14 mouse cellular contexts compared by ENCODE assay signal in genomic region chr9:42382063-42382462, GRCm38 (mm10). TPM values are rescaled to one million over a fixed set of nuclear protein-coding genes. Genes with fewer than 3 reads are reported as not detected.
DNase-seq lines count a peak whose midpoint lies in the region; ATAC-seq and TF ChIP-seq lines count a peak whose summit lies in the region.
"Had no signal": no experiment of that assay in that cellular context is flagged by ENCODE, and none has a peak within 500 bp of the region (broad histone marks: within the 10 kb centered on the region; RNA-seq: fewer than 3 reads in every experiment).

No protein-coding gene starts in this region.

- no peak overlapping the region for H3K9ac ChIP-seq in hindbrain, embryonic 16.5 days (ENCODE audit: low read depth, low read length)
- no peak overlapping the region for H3K9ac ChIP-seq in midbrain, postnatal 0 days (replicated peaks; ENCODE audit: low read length, poor library complexity, severe bottlenecking)

- H3K4me2 ChIP-seq in hindbrain, embryonic 16.5 days (ENCODE audit: low read length), result no peak overlapping the region
- H3K4me2 ChIP-seq in midbrain, postnatal 0 days (ENCODE audit: low read depth, low read length, poor library complexity, severe bottlenecking), result no peak overlapping the region

- peak; percentile 24 for DNase-seq in cerebellum, adult 9-11 months
- DNase-seq in cerebellum, postnatal 4 days (ENCODE audit: low spot score in 2 of 2), result no peak
- peak; percentile 26 to 41 for DNase-seq in left cerebral cortex, adult 9 months (ENCODE audit: low spot score in 2 of 2)
- DNase-seq in left cerebral cortex, adult 18-20 months (ENCODE audit: low spot score in 2 of 2), result no peak
- DNase-seq in midbrain, postnatal 0 days (ENCODE audit: low spot score), result peak; percentile 69
- no peak for DNase-seq in kidney, adult 11 months
- no peak for DNase-seq in testis, postnatal 10 days (ENCODE audit: low spot score)
- DNase-seq: adrenal gland, postnatal 10 days; kidney, postnatal 4 days; lung, adult 18-20 months had no signal

- H3K27me3 ChIP-seq in hindbrain, embryonic 16.5 days (replicated peaks; ENCODE audit: control insufficient read depth, insufficient read depth, low read length), result no peaks in the 10 kb centered on the region
- H3K27me3 ChIP-seq in midbrain, postnatal 0 days (ENCODE audit: insufficient read depth, low read length), result no peaks in the 10 kb centered on the region

- no peak overlapping the region for H3K4me3 ChIP-seq in hindbrain, embryonic 16.5 days (ENCODE audit: low read length)
- no peak overlapping the region for H3K4me3 ChIP-seq in midbrain, postnatal 0 days (ENCODE audit: low read depth, low read length)

- no peaks in the 10 kb centered on the region; the same call in none of the 2 replicates for H3K4me1 ChIP-seq in hindbrain, embryonic 16.5 days (ENCODE audit: control insufficient read depth, insufficient read depth, low read depth, low read length)
- H3K4me1 ChIP-seq in midbrain, postnatal 0 days (ENCODE audit: insufficient read depth, low read length), result no peaks in the 10 kb centered on the region

- peak overlapping the region; percentile 13 for H3K27ac ChIP-seq in hindbrain, embryonic 16.5 days (ENCODE audit: low read depth, low read length)
- H3K27ac ChIP-seq in midbrain, postnatal 0 days (ENCODE audit: low read depth, low read length), result peak overlapping the region; percentile 55

- no peak for TF ChIP-seq CTCF in midbrain, postnatal 0 days (IDR thresholded peaks at IDR 0.05)

- no peaks in the 10 kb centered on the region for H3K36me3 ChIP-seq in hindbrain, embryonic 16.5 days (ENCODE audit: control insufficient read depth, insufficient read depth, low read length)
- H3K36me3 ChIP-seq in midbrain, postnatal 0 days (ENCODE audit: insufficient read depth, low read length), result no peaks in the 10 kb centered on the region

- H3K9me3 ChIP-seq in hindbrain, embryonic 16.5 days (ENCODE audit: control insufficient read depth, low read length), result peaks cover 4% of the 10 kb centered on the region; the same call in 1 of the 2 replicates
- H3K9me3 ChIP-seq in midbrain, postnatal 0 days (ENCODE audit: low read length), result peaks cover 3% of the 10 kb centered on the region; the same call in 1 of the 2 replicates

- 32% methylated on average over 5 of the region's 5 CpGs for WGBS in hindbrain, embryonic 16.5 days
- 34% methylated on average over 5 of the region's 5 CpGs for WGBS in midbrain, postnatal 0 days

- peak; percentile 92 for ATAC-seq in hindbrain, embryonic 16.5 days
- peak; percentile 38; the same call in 1 of the 2 replicates for ATAC-seq in midbrain, postnatal 0 days (ENCODE audit: low FRiP score)
- ATAC-seq: intestine, postnatal 0 days had no signal

RNA-seq across cellular contexts. Expression of gene Tecta, which starts 17.7 kb away (rescaled TPM):
- under 1 TPM; 0.14 to 0.33 TPM for total RNA-seq in left cerebral cortex, adult 18-20 months (2021)
- 0.41 and 0.43 TPM in 2 replicates for polyA plus RNA-seq in hindbrain, embryonic 16.5 days (2015; fragmentation: Nextera tagmentation; extraction: Ambion mirVana)
- total RNA-seq in midbrain, postnatal 0 days (2014; rRNA removed), result 0.33 and 0.52 TPM in 2 replicates
- 0.45 and 0.84 TPM in 2 replicates for polyA plus RNA-seq in midbrain, postnatal 0 days (2015; fragmentation: Nextera tagmentation; extraction: Ambion mirVana)
- total RNA-seq: granulocyte monocyte progenitor cell, adult 5-6 weeks; megakaryocyte, adult 5-6 weeks had no signal

Comparison
In these comparisons a context has a peak if more than half of its experiments do, and no peak if none do; other contexts are left out.
1. DNase-seq: peak in cerebellum, adult 9-11 months (single experiment), left cerebral cortex, adult 9 months (2 of 2) and midbrain, postnatal 0 days (single experiment); none in cerebellum, postnatal 4 days (0 of 2), left cerebral cortex, adult 18-20 months (0 of 2), kidney, adult 11 months (single experiment) and testis, postnatal 10 days (single experiment).